Mouse (Mus musculus): Measurements from ENCODE around the gene Pnmal1.

DNA sequence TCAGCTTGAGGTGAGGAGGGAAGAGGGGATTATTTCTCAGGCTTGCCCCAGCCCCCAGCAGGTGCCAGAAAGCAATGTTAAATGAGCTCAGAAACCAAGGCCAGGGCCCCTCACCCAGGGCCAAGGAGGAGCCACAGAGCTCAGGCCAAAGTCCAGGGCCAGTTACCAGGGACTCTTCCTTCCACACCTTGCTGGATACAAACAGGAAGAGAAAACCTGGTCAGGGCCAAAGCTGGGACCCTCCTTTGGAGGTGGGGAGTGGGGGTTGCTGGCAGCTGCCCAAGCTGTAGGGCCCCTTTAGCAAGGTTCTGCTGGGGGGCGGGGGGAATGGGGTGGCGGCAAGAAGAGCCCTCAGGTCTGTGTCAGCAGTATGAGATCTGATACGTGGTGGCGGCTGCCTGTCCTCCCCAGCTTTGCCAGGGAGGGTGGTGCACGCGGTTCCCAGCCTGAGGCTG, 37.6 kb upstream of the Pnmal1 start:
- TF ChIP-seq CTCF (IDR thresholded peaks at IDR 0.05; ENCODE audit: control insufficient read depth, insufficient read depth, insufficient read length) (no peak), MAX (IDR thresholded peaks at IDR 0.05) (no peak), FOSL1 (IDR thresholded peaks at IDR 0.05; ENCODE audit: insufficient read depth, low read length, poor library complexity, severe bottlenecking) (no peak), MYOD1 (IDR thresholded peaks at IDR 0.05; ENCODE audit: control insufficient read depth, insufficient read length, low read depth) (no peak), CEBPB (IDR thresholded peaks at IDR 0.05; ENCODE audit: low read depth) (no peak)

Data from C2C12 (cell line).